Mouse (Mus musculus): ENCODE measurements around the gene Fcrlb.

- no peak for TF ChIP-seq CTCF (conservative IDR thresholded peaks at IDR 0.05; ENCODE audit: low read length)
- no peak for TF ChIP-seq POU5F1 (IDR thresholded peaks at IDR 0.05; ENCODE audit: borderline replicate concordance, low read length)
- no peak for TF ChIP-seq NANOG (IDR thresholded peaks at IDR 0.05; ENCODE audit: borderline replicate concordance, low read length)
Observed at GRCm38 (mm10) chr1:170903485-170903884, 9.3 kb downstream of the Fcrlb start.

All from E14TG2a.4 (cell line).